Mouse (Mus musculus) adrenal gland, postnatal 25 days (tissue): ENCODE data around the gene Gm28042. TPM values are rescaled to one million over a fixed set of nuclear protein-coding genes. Genes with fewer than 3 reads are reported as not detected.

Experiments
- DNase-seq: peaks from one replicate; pipeline ENCODE4 v3.0.0; 2021; ENCODE audit warnings: mixed read lengths
- total RNA-seq: library from RNA; stranded (reverse); gene quantifications from 2 replicates; pipeline ENCODE4 v1.2.3, GENCODE M21; 2021

Gene Gm28042
- total RNA-seq, 1 experiment from 2014 or later, result 2.6 TPM

DNA sequence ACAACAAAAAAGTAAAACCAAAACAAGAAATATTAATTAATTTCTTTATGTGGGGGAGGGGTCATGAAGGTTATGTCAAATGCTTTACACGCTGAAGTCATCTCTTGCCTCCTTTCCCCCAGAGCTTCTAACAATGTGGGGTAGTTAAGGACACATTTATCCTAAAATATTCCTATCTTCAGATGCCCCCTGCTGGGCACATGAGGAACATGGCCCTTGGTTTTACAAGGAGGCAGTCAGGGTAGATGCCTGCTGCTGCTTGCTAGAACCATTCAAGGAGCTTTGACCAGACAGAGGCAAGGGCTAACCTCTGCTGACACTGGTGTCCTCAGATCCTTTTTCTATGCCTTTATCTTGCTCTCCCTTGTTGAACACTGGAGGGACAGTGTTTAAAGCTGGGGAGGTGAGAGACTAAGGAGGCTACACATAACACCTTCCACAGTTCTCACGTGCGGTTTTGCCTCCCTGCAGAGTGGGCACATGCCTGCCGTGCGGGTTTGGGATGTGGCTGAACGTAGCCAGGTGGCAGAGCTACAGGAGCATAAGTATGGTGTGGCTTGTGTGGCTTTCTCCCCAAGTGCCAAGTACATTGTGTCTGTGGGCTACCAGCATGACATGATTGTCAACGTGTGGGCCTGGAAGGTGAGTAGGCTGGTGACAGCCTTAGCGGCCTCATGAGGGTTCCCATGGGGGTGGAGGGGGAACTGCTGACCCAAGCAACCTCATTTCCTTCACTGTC, 15.7 kb upstream of the Gm28042 start:
- DNase-seq, result peak; percentile 57

GRCm38 (mm10) chr2:120012924-120013323, 14.4 kb upstream of the Gm28042 start:
- DNase-seq, result no peak

GRCm38 (mm10) chr2:120013831-120014486, 13.3 kb upstream of the Gm28042 start:
- no peak for DNase-seq

GRCm38 (mm10) chr2:120015882-120016281, 11.4 kb upstream of the Gm28042 start:
- DNase-seq, result no peak

- no peak for DNase-seq
Measured at GRCm38 (mm10) chr2:120017599-120017998, 9.7 kb upstream of the Gm28042 start.

- DNase-seq, result peak; percentile 86
Measured at GRCm38 (mm10) chr2:120024337-120024736, 3.0 kb upstream of the Gm28042 start.

- no peak for DNase-seq
Measured at GRCm38 (mm10) chr2:120027950-120028331, 648 bp downstream of the Gm28042 start.

GRCm38 (mm10) chr2:120030380-120030779, 3.1 kb downstream of the Gm28042 start:
- DNase-seq, result no peak

GRCm38 (mm10) chr2:120032726-120033467, 5.6 kb downstream of the Gm28042 start, which contains the start of gene Pla2g4b:
Gene Pla2g4b, plus strand, starts transcription at chr2:120033417.
- no peak for DNase-seq

DNA sequence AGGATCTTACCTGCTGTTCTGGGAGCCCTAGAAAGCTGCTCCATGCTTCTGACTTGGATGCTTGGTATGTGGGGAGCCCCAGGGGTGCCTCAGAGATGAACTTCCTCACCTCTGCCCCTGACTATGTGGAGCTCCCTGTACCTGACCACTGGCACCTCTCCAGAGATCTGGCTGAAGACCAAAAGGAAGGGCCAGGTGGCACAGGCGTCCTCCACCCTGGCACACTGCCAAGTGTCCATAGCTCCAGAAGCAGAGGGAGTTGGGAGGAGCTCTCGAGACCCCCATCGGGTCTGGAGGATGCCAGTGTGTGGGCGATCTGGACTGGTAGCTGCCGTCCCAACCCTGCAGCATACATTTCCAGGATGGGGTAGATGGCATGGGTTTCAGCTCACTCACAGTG, 6.4 kb downstream of the Gm28042 start:
- DNase-seq, result no peak

GRCm38 (mm10) chr2:120037744-120038143, 10.5 kb downstream of the Gm28042 start:
- DNase-seq, result no peak

GRCm38 (mm10) chr2:120040991-120041390, 13.7 kb downstream of the Gm28042 start:
- no peak for DNase-seq

DNA sequence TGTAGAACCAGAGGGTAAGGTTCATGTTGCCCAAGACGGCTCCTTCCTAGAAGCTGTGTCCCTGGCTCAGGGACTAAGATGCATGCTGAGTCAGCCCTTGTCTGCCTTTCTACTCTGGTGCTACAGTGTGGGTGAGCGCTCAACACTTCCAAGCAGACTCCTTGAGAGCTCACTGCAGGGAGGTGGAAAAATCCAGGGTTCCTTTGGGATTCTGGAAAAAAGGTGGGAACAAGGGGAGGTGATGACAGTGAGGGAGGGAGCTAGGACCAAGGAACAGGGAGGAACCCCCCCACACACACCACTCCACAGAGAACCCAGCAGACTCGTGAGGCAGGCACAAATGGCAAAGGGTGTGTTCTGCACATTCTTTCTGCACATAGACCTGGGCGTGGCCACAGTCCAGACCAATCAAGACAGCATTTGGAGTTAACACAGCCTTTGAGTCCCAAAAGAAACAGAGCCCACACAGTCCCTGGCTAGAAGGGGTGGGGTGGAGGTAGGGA, 16.9 kb downstream of the Gm28042 start:
- no peak for DNase-seq

- DNase-seq, result no peak
Measured at GRCm38 (mm10) chr2:120044676-120045075, 17.4 kb downstream of the Gm28042 start.

GRCm38 (mm10) chr2:120046486-120047310, 19.4 kb downstream of the Gm28042 start:
- DNase-seq, result no peak

GRCm38 (mm10) chr2:120048173-120048572, 20.9 kb downstream of the Gm28042 start:
- DNase-seq, result no peak

DNA sequence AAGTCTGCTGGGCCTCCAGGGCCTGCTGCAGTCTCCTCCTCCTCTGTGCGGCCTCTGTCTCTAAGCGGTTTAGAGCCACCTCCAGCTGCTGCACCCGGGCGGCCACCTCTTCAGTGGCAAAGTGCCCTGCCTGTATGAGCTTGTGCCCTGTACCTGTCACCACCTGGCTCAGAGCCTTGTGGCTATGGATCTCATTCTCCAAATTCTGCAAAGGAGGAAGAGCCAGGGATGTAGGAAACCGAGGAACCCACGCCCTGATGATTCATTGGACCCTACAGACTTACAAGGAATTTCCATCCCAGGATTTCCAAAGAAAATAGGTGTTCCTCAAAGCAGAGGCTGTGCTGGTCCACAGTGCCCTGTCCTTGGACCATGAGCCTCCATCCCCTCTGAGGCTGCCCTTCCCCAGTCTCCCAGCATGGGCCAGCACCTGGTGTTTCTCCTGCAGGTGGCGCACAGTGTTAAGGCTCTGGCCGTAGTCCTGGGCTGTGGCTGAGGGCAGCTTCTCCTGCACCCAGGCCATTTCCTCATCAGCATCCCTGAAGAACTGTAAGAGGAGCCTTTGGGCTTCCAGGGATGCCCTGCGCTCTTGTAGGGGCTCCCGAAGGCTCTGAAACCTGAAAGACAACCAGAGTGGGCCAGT, 22.5 kb downstream of the Gm28042 start:
- peak; percentile 59 for DNase-seq

DNA sequence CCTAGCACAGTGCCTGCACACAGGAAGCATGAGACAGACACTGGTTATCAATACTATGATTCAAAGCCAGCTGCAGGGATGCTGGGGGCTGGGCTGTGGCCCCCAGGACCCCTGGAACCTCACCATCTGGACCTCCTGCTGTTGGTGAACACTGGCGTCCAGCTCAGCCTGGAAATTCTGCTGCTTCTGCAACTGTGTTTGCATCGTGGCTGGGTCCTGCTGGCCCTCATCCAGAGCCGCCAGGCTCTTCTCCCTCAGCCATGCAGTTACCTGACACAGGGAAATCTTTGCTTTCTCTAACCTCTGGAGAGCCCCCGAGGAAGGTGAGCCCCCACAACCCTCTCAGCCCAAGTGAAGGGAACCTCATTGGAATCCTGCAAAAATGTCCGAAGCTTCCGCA, 24.1 kb downstream of the Gm28042 start:
- DNase-seq, result no peak

DNA sequence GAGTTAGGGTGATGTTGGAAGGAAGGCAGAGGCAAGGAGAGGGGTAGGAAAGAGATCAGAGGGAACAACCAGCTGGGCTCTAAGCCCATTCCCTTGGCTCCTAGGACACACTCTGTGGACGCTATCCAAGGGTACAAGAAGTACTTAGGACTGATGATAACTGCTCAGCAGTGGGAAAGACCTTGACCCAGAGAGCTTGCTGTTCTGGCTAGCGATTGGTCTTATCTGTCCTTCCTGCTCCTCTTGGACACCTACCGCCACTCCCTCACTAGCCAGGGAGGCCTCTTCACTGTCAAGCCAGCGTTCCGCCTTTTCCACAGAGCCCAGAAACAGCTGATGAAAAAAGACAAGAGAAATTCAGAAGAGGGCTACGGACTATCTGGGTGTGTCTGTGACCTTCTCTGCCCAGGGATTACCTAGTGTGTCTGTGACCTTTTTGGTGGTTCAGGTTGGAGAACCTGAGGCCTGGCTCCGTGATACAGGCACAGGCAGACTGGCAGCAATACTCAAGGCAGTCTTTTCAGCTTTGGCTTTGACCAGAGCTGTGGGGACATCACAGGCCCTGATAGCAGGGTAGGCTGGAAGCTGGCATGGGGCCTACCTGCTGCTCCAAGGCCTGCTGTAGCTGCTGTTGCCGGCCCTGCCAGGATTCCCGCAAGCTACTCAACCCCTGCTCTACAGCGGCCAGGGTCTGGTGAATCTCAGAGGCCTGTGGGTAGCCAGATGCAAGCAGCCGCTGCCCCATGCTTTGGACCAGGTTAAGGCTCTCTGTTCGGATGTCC, 27.7 kb downstream of the Gm28042 start:
- peak; percentile 49 for DNase-seq

GRCm38 (mm10) chr2:120055923-120056322, 28.6 kb downstream of the Gm28042 start:
- DNase-seq, result no peak

GRCm38 (mm10) chr2:120058818-120059217, 31.5 kb downstream of the Gm28042 start:
- no peak for DNase-seq
